Mouse (Mus musculus): ENCODE data around the gene Snd1. TPM values are rescaled to one million over a fixed set of nuclear protein-coding genes. Genes with fewer than 3 reads are reported as not detected.

The Snd1 gene
- polyA plus RNA-seq, 1 experiment from 2014 or later = 84.5 TPM

GRCm38 (mm10) chr6:28834046-28834445 is 359.1 kb downstream of the Snd1 start:
- ATAC-seq (ENCODE audit: low FRiP score, low TSS enrichment) (peak; percentile 1; the same call in 1 of the 2 replicates), DNase-seq (no peak)
- Histone ChIP-seq H3K4me1 (ENCODE audit: control insufficient read depth, insufficient read depth, low read length) (peaks cover 34% of the 10 kb centered on the region), H3K9me3 (ENCODE audit: control insufficient read depth, low read length) (no peaks in the 10 kb centered on the region), H3K4me3 (replicated peaks; ENCODE audit: low read depth, low read length) (peak overlapping the region; percentile 91), H3K27ac (replicated peaks; ENCODE audit: low read depth, low read length) (peak overlapping the region; percentile 98), H3K27me3 (ENCODE audit: control insufficient read depth, insufficient read depth, low read length) (no peaks in the 10 kb centered on the region), H3K36me3 (ENCODE audit: control insufficient read depth, insufficient read depth, low read length) (peaks cover 4% of the 10 kb centered on the region; the same call in 1 of the 2 replicates), H3K4me2 (ENCODE audit: low read length) (peak overlapping the region; percentile 97), H3K9ac (replicated peaks; ENCODE audit: low read length) (peak overlapping the region; percentile 96)
- 33% methylated on average over 2 of the region's 2 CpGs for WGBS

- Histone ChIP-seq H3K9ac (replicated peaks; ENCODE audit: low read length) (no peak overlapping the region), H3K36me3 (ENCODE audit: control insufficient read depth, insufficient read depth, low read length) (no peaks in the 10 kb centered on the region), H3K4me2 (ENCODE audit: low read length) (no peak overlapping the region), H3K4me1 (ENCODE audit: control insufficient read depth, insufficient read depth, low read length) (peaks cover 13% of the 10 kb centered on the region), H3K27ac (replicated peaks; ENCODE audit: low read depth, low read length) (no peak overlapping the region), H3K27me3 (ENCODE audit: control insufficient read depth, insufficient read depth, low read length) (no peaks in the 10 kb centered on the region), H3K4me3 (replicated peaks; ENCODE audit: low read depth, low read length) (no peak overlapping the region), H3K9me3 (ENCODE audit: control insufficient read depth, low read length) (no peaks in the 10 kb centered on the region)
- DNase-seq (peak; percentile 59), ATAC-seq (ENCODE audit: low FRiP score, low TSS enrichment) (no peak)
Observed at GRCm38 (mm10) chr6:28836600-28836999, 361.7 kb downstream of the Snd1 start.

GRCm38 (mm10) chr6:28841569-28841968 is 366.6 kb downstream of the Snd1 start:
- peaks cover 31% of the 10 kb centered on the region for H3K4me1 ChIP-seq (ENCODE audit: control insufficient read depth, insufficient read depth, low read length)
- 80% methylated on average over 3 of the region's 3 CpGs for WGBS
- no peak overlapping the region for H3K9ac ChIP-seq (replicated peaks; ENCODE audit: low read length)
- no peaks in the 10 kb centered on the region for H3K36me3 ChIP-seq (ENCODE audit: control insufficient read depth, insufficient read depth, low read length)
- H3K27me3 ChIP-seq (ENCODE audit: control insufficient read depth, insufficient read depth, low read length) = no peaks in the 10 kb centered on the region
- no peak for DNase-seq
- ATAC-seq (ENCODE audit: low FRiP score, low TSS enrichment) = no peak
- H3K4me2 ChIP-seq (ENCODE audit: low read length) = no peak overlapping the region
- no peak overlapping the region for H3K27ac ChIP-seq (replicated peaks; ENCODE audit: low read depth, low read length)
- no peaks in the 10 kb centered on the region for H3K9me3 ChIP-seq (ENCODE audit: control insufficient read depth, low read length)
- no peak overlapping the region for H3K4me3 ChIP-seq (replicated peaks; ENCODE audit: low read depth, low read length)

GRCm38 (mm10) chr6:28842375-28843276 is 367.7 kb downstream of the Snd1 start:
- H3K36me3 ChIP-seq (ENCODE audit: control insufficient read depth, insufficient read depth, low read length) = no peaks in the 10 kb centered on the region
- no peaks in the 10 kb centered on the region for H3K27me3 ChIP-seq (ENCODE audit: control insufficient read depth, insufficient read depth, low read length)
- peak overlapping the region; percentile 70 for H3K27ac ChIP-seq (replicated peaks; ENCODE audit: low read depth, low read length)
- no peak overlapping the region for H3K9ac ChIP-seq (replicated peaks; ENCODE audit: low read length)
- 18% methylated on average over 4 of the region's 4 CpGs for WGBS
- DNase-seq (peak; percentile 81), ATAC-seq (ENCODE audit: low FRiP score, low TSS enrichment) (peak; percentile 80)
- peaks cover 33% of the 10 kb centered on the region for H3K4me1 ChIP-seq (ENCODE audit: control insufficient read depth, insufficient read depth, low read length)
- no peak overlapping the region for H3K4me3 ChIP-seq (replicated peaks; ENCODE audit: low read depth, low read length)
- no peaks in the 10 kb centered on the region for H3K9me3 ChIP-seq (ENCODE audit: control insufficient read depth, low read length)
- H3K4me2 ChIP-seq (ENCODE audit: low read length) = no peak overlapping the region

GRCm38 (mm10) chr6:28845610-28846009 is 370.7 kb downstream of the Snd1 start:
- H3K4me1 ChIP-seq (ENCODE audit: control insufficient read depth, insufficient read depth, low read length) = peaks cover 48% of the 10 kb centered on the region

GRCm38 (mm10) chr6:28847616-28848015 is 372.7 kb downstream of the Snd1 start:
- Histone ChIP-seq H3K4me2 (ENCODE audit: low read length) (no peak overlapping the region), H3K9me3 (ENCODE audit: control insufficient read depth, low read length) (no peaks in the 10 kb centered on the region), H3K4me3 (replicated peaks; ENCODE audit: low read depth, low read length) (no peak overlapping the region), H3K4me1 (ENCODE audit: control insufficient read depth, insufficient read depth, low read length) (peaks cover 43% of the 10 kb centered on the region), H3K27ac (replicated peaks; ENCODE audit: low read depth, low read length) (no peak overlapping the region), H3K36me3 (ENCODE audit: control insufficient read depth, insufficient read depth, low read length) (no peaks in the 10 kb centered on the region), H3K9ac (replicated peaks; ENCODE audit: low read length) (no peak overlapping the region), H3K27me3 (ENCODE audit: control insufficient read depth, insufficient read depth, low read length) (no peaks in the 10 kb centered on the region)
- no peak for DNase-seq
- WGBS = 80% methylated on average over 6 of the region's 6 CpGs
- ATAC-seq (ENCODE audit: low FRiP score, low TSS enrichment) = no peak

More at GRCm38 (mm10) chr6:28845610-28846009, 370.7 kb downstream of the Snd1 start:
- 37% methylated on average over 4 of the region's 4 CpGs for WGBS
- Histone ChIP-seq H3K4me3 (replicated peaks; ENCODE audit: low read depth, low read length) (no peak overlapping the region), H3K4me2 (ENCODE audit: low read length) (no peak overlapping the region), H3K36me3 (ENCODE audit: control insufficient read depth, insufficient read depth, low read length) (no peaks in the 10 kb centered on the region), H3K27ac (replicated peaks; ENCODE audit: low read depth, low read length) (no peak overlapping the region), H3K27me3 (ENCODE audit: control insufficient read depth, insufficient read depth, low read length) (no peaks in the 10 kb centered on the region), H3K9me3 (ENCODE audit: control insufficient read depth, low read length) (no peaks in the 10 kb centered on the region), H3K9ac (replicated peaks; ENCODE audit: low read length) (no peak overlapping the region)
- ATAC-seq (ENCODE audit: low FRiP score, low TSS enrichment) = no peak
- DNase-seq = peak; percentile 41

- no peak overlapping the region for H3K4me2 ChIP-seq (ENCODE audit: low read length)
- no peak overlapping the region for H3K9ac ChIP-seq (replicated peaks; ENCODE audit: low read length)
- H3K4me3 ChIP-seq (replicated peaks; ENCODE audit: low read depth, low read length) = no peak overlapping the region
- no peaks in the 10 kb centered on the region for H3K27me3 ChIP-seq (ENCODE audit: control insufficient read depth, insufficient read depth, low read length)
- DNase-seq (no peak), ATAC-seq (ENCODE audit: low FRiP score, low TSS enrichment) (no peak)
- 81% methylated on average over 6 of the region's 6 CpGs for WGBS
- no peaks in the 10 kb centered on the region for H3K9me3 ChIP-seq (ENCODE audit: control insufficient read depth, low read length)
- H3K4me1 ChIP-seq (ENCODE audit: control insufficient read depth, insufficient read depth, low read length) = peaks cover 43% of the 10 kb centered on the region
- H3K27ac ChIP-seq (replicated peaks; ENCODE audit: low read depth, low read length) = no peak overlapping the region
- no peaks in the 10 kb centered on the region for H3K36me3 ChIP-seq (ENCODE audit: control insufficient read depth, insufficient read depth, low read length)
Observed at GRCm38 (mm10) chr6:28848285-28848794, 373.4 kb downstream of the Snd1 start.

- Histone ChIP-seq H3K4me2 (ENCODE audit: low read length) (no peak overlapping the region), H3K27ac (replicated peaks; ENCODE audit: low read depth, low read length) (no peak overlapping the region)
- ATAC-seq (ENCODE audit: low FRiP score, low TSS enrichment) = no peak
Observed at GRCm38 (mm10) chr6:28848891-28849290, 374.0 kb downstream of the Snd1 start.

GRCm38 (mm10) chr6:28849317-28849716 is 374.4 kb downstream of the Snd1 start:
- no peaks in the 10 kb centered on the region for H3K9me3 ChIP-seq (ENCODE audit: control insufficient read depth, low read length)
- peaks cover 52% of the 10 kb centered on the region for H3K4me1 ChIP-seq (ENCODE audit: control insufficient read depth, insufficient read depth, low read length)
- H3K36me3 ChIP-seq (ENCODE audit: control insufficient read depth, insufficient read depth, low read length) = no peaks in the 10 kb centered on the region
- no peaks in the 10 kb centered on the region for H3K27me3 ChIP-seq (ENCODE audit: control insufficient read depth, insufficient read depth, low read length)
- no peak overlapping the region for H3K27ac ChIP-seq (replicated peaks; ENCODE audit: low read depth, low read length)
- 25% methylated on average over 3 of the region's 3 CpGs for WGBS
- H3K4me3 ChIP-seq (replicated peaks; ENCODE audit: low read depth, low read length) = no peak overlapping the region
- ATAC-seq (ENCODE audit: low FRiP score, low TSS enrichment) (no peak), DNase-seq (peak; percentile 26)
- H3K4me2 ChIP-seq (ENCODE audit: low read length) = no peak overlapping the region
- no peak overlapping the region for H3K9ac ChIP-seq (replicated peaks; ENCODE audit: low read length)

More at GRCm38 (mm10) chr6:28848891-28849290, 374.0 kb downstream of the Snd1 start:
- peak; percentile 26 for DNase-seq
- no peaks in the 10 kb centered on the region for H3K27me3 ChIP-seq (ENCODE audit: control insufficient read depth, insufficient read depth, low read length)
- 55% methylated on average over 9 of the region's 9 CpGs for WGBS
- no peak overlapping the region for H3K4me3 ChIP-seq (replicated peaks; ENCODE audit: low read depth, low read length)
- H3K9me3 ChIP-seq (ENCODE audit: control insufficient read depth, low read length) = no peaks in the 10 kb centered on the region
- no peaks in the 10 kb centered on the region for H3K36me3 ChIP-seq (ENCODE audit: control insufficient read depth, insufficient read depth, low read length)
- H3K4me1 ChIP-seq (ENCODE audit: control insufficient read depth, insufficient read depth, low read length) = peaks cover 48% of the 10 kb centered on the region
- no peak overlapping the region for H3K9ac ChIP-seq (replicated peaks; ENCODE audit: low read length)
